Mouse (Mus musculus) forebrain, postnatal 0 days (tissue): ENCODE measurements around the gene Syt13. TPM values are rescaled to one million over a fixed set of nuclear protein-coding genes. Genes with fewer than 3 reads are reported as not detected.
A peak's percentile ranks its signal among the peaks of the same experiment; 100 is the strongest.

Source experiments
- ATAC-seq: fragments of 200-750 bp; cut with Nextera tagmentation; 2 replicates; pipeline ENCODE4 v1.8.0; 2017; ENCODE audit warnings: mild to moderate bottlenecking, moderate library complexity
- DNase-seq: peaks from one replicate; pipeline ENCODE4 v3.0.0-alpha.2; 2015
- H3K27ac ChIP-seq: fragments of 300-500 bp; sonication (generic); 2 replicates; pipeline ENCODE4 v1.5.1; 2014; ENCODE audit warnings: low read depth, mild to moderate bottlenecking, antibody characterized with exemption, low read length, moderate library complexity, mixed read lengths
- H3K27me3 ChIP-seq: fragments of 300-500 bp; sonication (generic); 2 replicates; pipeline ENCODE4 v1.6.1; 2014; ENCODE audit warnings: mild to moderate bottlenecking, low read length, mixed read lengths; ENCODE audit not compliant: insufficient read depth
- H3K36me3 ChIP-seq: fragments of 300-500 bp; sonication (generic); 2 replicates; pipeline ENCODE4 v1.6.1; 2014; ENCODE audit warnings: mild to moderate bottlenecking, moderate library complexity; ENCODE audit not compliant: insufficient read depth
- H3K4me1 ChIP-seq: fragments of 300-500 bp; sonication (generic); 2 replicates; pipeline ENCODE4 v1.6.1; 2014; ENCODE audit warnings: antibody characterized with exemption; ENCODE audit not compliant: insufficient read depth
- H3K4me2 ChIP-seq: fragments of 300-500 bp; sonication (generic); 2 replicates; pipeline ENCODE4 v1.6.1; 2014; ENCODE audit warnings: low read depth, mild to moderate bottlenecking, moderate library complexity
- H3K4me3 ChIP-seq: fragments of 300-500 bp; sonication (generic); 2 replicates; pipeline ENCODE4 v1.5.1; 2014; ENCODE audit warnings: low read depth, low read length, mixed read lengths
- H3K9ac ChIP-seq: fragments of 300-500 bp; sonication (generic); 2 replicates; pipeline ENCODE4 v1.6.1; 2014; ENCODE audit warnings: mild to moderate bottlenecking
- H3K9me3 ChIP-seq: fragments of 300-500 bp; sonication (generic); 2 replicates; pipeline ENCODE4 v1.6.1; 2016; ENCODE audit warnings: low read length
- CTCF ChIP-seq: sonication (generic); IDR thresholded peaks from 2 replicates; pipeline ENCODE4 v1.5.1; 2016; ENCODE audit warnings: antibody characterized with exemption, control low read depth, low read depth
- WGBS: fragments of 180-500 bp; shearing (Covaris S2); extraction: QIAGEN DNeasy Blood & Tissue Kit; methylation state at CpG from one replicate; pipeline ENCODE4 v1.1.7; 2014; 5-methylcytosine and 5-hydroxymethylcytosine counted together
- polyA plus RNA-seq: library from polyadenylated mRNA; unstranded; fragments of >200 nt; fragmentation: Nextera tagmentation; extraction: Ambion mirVana; gene quantifications from 2 replicates; pipeline ENCODE4 v1.2.1, GENCODE M21; 2015
- total RNA-seq: library from RNA; depleted of rRNA; stranded (reverse); fragments of >200 nt; gene quantifications from 2 replicates; pipeline ENCODE4 v1.2.3, GENCODE M21; 2014

The Syt13 gene
- total and polyA plus RNA-seq, 2 experiments from 2014 or later = 58.4 to 103 TPM

- Histone ChIP-seq H3K9ac (no peak overlapping the region), H3K4me3 (no peak overlapping the region), H3K4me2 (no peak overlapping the region), H3K4me1 (no peaks in the 10 kb centered on the region), H3K27ac (no peak overlapping the region), H3K9me3 (no peaks in the 10 kb centered on the region), H3K27me3 (no peaks in the 10 kb centered on the region), H3K36me3 (peaks cover 48% of the 10 kb centered on the region)
- no peak for TF ChIP-seq CTCF
- 95% methylated on average over 20 of the region's 20 CpGs for WGBS
- ATAC-seq (no peak), DNase-seq (no peak)
Measured at GRCm38 (mm10) chr2:92973646-92974045, 58.7 kb downstream of the Syt13 start.

- no peaks in the 10 kb centered on the region for H3K4me1 ChIP-seq
- TF ChIP-seq CTCF = no peak
- H3K27me3 ChIP-seq = no peaks in the 10 kb centered on the region
- no peaks in the 10 kb centered on the region for H3K9me3 ChIP-seq
- H3K27ac ChIP-seq = no peak overlapping the region
- no peak overlapping the region for H3K4me3 ChIP-seq
- DNase-seq (no peak), ATAC-seq (no peak)
- H3K36me3 ChIP-seq = peaks cover 51% of the 10 kb centered on the region
- H3K9ac ChIP-seq = no peak overlapping the region
- H3K4me2 ChIP-seq = no peak overlapping the region
- WGBS = 67% methylated on average over 14 of the region's 14 CpGs
Measured at GRCm38 (mm10) chr2:92975031-92975790, 60.3 kb downstream of the Syt13 start.

GRCm38 (mm10) chr2:92980165-92980564, 65.3 kb downstream of the Syt13 start:
- TF ChIP-seq CTCF = no peak
- 89% methylated on average over 10 of the region's 10 CpGs for WGBS
- Histone ChIP-seq H3K4me1 (no peaks in the 10 kb centered on the region), H3K9me3 (no peaks in the 10 kb centered on the region), H3K9ac (no peak overlapping the region), H3K27me3 (no peaks in the 10 kb centered on the region), H3K36me3 (peaks cover 28% of the 10 kb centered on the region), H3K4me3 (no peak overlapping the region), H3K4me2 (no peak overlapping the region), H3K27ac (no peak overlapping the region)
- ATAC-seq = no peak
- no peak for DNase-seq

- peak; percentile 8 for DNase-seq
- 74% methylated on average over 8 of the region's 8 CpGs for WGBS
- H3K4me3 ChIP-seq = no peak overlapping the region
- TF ChIP-seq CTCF = no peak
- no peaks in the 10 kb centered on the region for H3K4me1 ChIP-seq
- peak; percentile 50 for ATAC-seq
- no peaks in the 10 kb centered on the region for H3K9me3 ChIP-seq
- no peak overlapping the region for H3K27ac ChIP-seq
- no peak overlapping the region for H3K9ac ChIP-seq
- no peak overlapping the region for H3K4me2 ChIP-seq
- H3K36me3 ChIP-seq = peaks cover 30% of the 10 kb centered on the region
- no peaks in the 10 kb centered on the region for H3K27me3 ChIP-seq
Measured at GRCm38 (mm10) chr2:92982591-92983272, 67.8 kb downstream of the Syt13 start.

- H3K4me2 ChIP-seq = no peak overlapping the region
- no peak for ATAC-seq
- no peak for TF ChIP-seq CTCF
Measured at GRCm38 (mm10) chr2:92983273-92983620, 68.3 kb downstream of the Syt13 start.

GRCm38 (mm10) chr2:92984321-92985108, 69.6 kb downstream of the Syt13 start:
- Histone ChIP-seq H3K4me3 (no peak overlapping the region), H3K9me3 (no peaks in the 10 kb centered on the region), H3K9ac (no peak overlapping the region), H3K4me1 (peaks cover 7% of the 10 kb centered on the region), H3K4me2 (no peak overlapping the region), H3K27ac (no peak overlapping the region), H3K27me3 (no peaks in the 10 kb centered on the region), H3K36me3 (peaks cover 28% of the 10 kb centered on the region)
- ATAC-seq (no peak), DNase-seq (no peak)
- WGBS = 89% methylated on average over 7 of the region's 7 CpGs
- TF ChIP-seq CTCF = no peak

More at GRCm38 (mm10) chr2:92983273-92983620, 68.3 kb downstream of the Syt13 start:
- DNase-seq = no peak
- Histone ChIP-seq H3K4me3 (no peak overlapping the region), H3K27me3 (no peaks in the 10 kb centered on the region), H3K9ac (no peak overlapping the region), H3K36me3 (peaks cover 29% of the 10 kb centered on the region), H3K4me1 (peaks cover 1% of the 10 kb centered on the region; the same call in 1 of the 2 replicates), H3K27ac (no peak overlapping the region), H3K9me3 (no peaks in the 10 kb centered on the region)
- WGBS = 91% methylated on average over 4 of the region's 4 CpGs
